Mouse (Mus musculus) kidney, postnatal 10 days (tissue): ENCODE measurements around the gene Adpgk.
A peak's percentile ranks its signal among the peaks of the same experiment; 100 is the strongest.

Experiments
- DNase-seq: peaks from one replicate; pipeline ENCODE4 v3.0.0; 2021; ENCODE audit warnings: mixed read lengths

Gene Adpgk

GRCm38 (mm10) chr9:59290957-59291687, at the start of gene Adpgk:
Gene Adpgk, plus strand, starts transcription at chr9:59291558.
- DNase-seq, result peak; percentile 99

- DNase-seq, result no peak
Measured at GRCm38 (mm10) chr9:59245181-59245580, 46.2 kb upstream of the Adpgk start.

- DNase-seq, result no peak
Measured at GRCm38 (mm10) chr9:59246456-59247029, 44.8 kb upstream of the Adpgk start.

GRCm38 (mm10) chr9:59249359-59249758, 42.0 kb upstream of the Adpgk start:
- DNase-seq, result no peak

GRCm38 (mm10) chr9:59250272-59250671, 41.1 kb upstream of the Adpgk start:
- DNase-seq, result no peak

- DNase-seq, result peak; percentile 31
Measured at GRCm38 (mm10) chr9:59254716-59255421, 36.5 kb upstream of the Adpgk start.

- DNase-seq, result peak; percentile 34
Measured at GRCm38 (mm10) chr9:59259806-59260454, 31.4 kb upstream of the Adpgk start.

GRCm38 (mm10) chr9:59266332-59266731, 25.0 kb upstream of the Adpgk start:
- DNase-seq, result peak; percentile 41

- DNase-seq, result peak; percentile 87
Measured at GRCm38 (mm10) chr9:59269728-59270127, 21.6 kb upstream of the Adpgk start.

- no peak for DNase-seq
Measured at GRCm38 (mm10) chr9:59271081-59271480, 20.3 kb upstream of the Adpgk start.

GRCm38 (mm10) chr9:59271711-59272110, 19.6 kb upstream of the Adpgk start:
- peak; percentile 68 for DNase-seq

- DNase-seq, result no peak
Measured at GRCm38 (mm10) chr9:59273199-59273598, 18.2 kb upstream of the Adpgk start.

GRCm38 (mm10) chr9:59274846-59275455, 16.4 kb upstream of the Adpgk start:
- no peak for DNase-seq

- no peak for DNase-seq
Measured at GRCm38 (mm10) chr9:59278199-59278598, 13.2 kb upstream of the Adpgk start.

- DNase-seq, result no peak
Measured at GRCm38 (mm10) chr9:59278694-59279093, 12.7 kb upstream of the Adpgk start.

GRCm38 (mm10) chr9:59280888-59281287, 10.5 kb upstream of the Adpgk start:
- no peak for DNase-seq

- peak; percentile 89 for DNase-seq
Measured at GRCm38 (mm10) chr9:59281871-59282682, 9.3 kb upstream of the Adpgk start.

GRCm38 (mm10) chr9:59282683-59282986, 8.7 kb upstream of the Adpgk start:
- no peak for DNase-seq

- DNase-seq, result no peak
Measured at GRCm38 (mm10) chr9:59285614-59286013, 5.7 kb upstream of the Adpgk start.

GRCm38 (mm10) chr9:59288058-59288457, 3.3 kb upstream of the Adpgk start:
- DNase-seq, result no peak

GRCm38 (mm10) chr9:59288685-59289410, 2.5 kb upstream of the Adpgk start:
- no peak for DNase-seq
